Mouse (Mus musculus): ENCODE measurements around the gene Reps2.

DNA sequence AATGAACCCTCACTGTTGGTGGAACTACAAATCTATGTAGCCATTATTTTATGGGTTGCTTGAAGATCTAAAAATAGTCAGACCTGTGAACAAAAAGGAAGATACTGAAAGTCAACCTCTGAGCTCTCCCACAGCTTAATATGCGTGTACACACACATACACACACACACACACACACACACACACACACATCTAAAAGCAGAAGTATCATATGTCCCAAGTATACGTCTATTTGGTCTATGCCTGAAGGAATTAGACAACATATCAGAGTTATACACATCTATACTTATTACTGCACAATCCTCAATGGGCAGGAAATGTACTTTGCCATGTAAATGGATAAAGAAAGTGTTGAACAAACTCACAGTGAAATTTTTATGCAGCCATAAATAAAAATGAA is 47.8 kb upstream of the Reps2 start:
- TF ChIP-seq GATA1 (IDR thresholded peaks at IDR 0.05; ENCODE audit: low read length), result no peak
- TF ChIP-seq TAL1 (IDR thresholded peaks at IDR 0.05; ENCODE audit: low read length), result no peak

Measured in erythroblast, embryonic 14.5 days (primary cell).